Mouse (Mus musculus) splenic B cell, adult 2 months (primary cell): ENCODE results near the gene Bbx.

ENCODE experiments used
- DNase-seq: peaks from one replicate; pipeline ENCODE4 v3.0.0-alpha.2; 2011; ENCODE audit warnings: low read depth, low spot score
- H3K27me3 ChIP-seq: 2 replicates; pipeline ENCODE4 v1.6.1; 2012; ENCODE audit warnings: mild to moderate bottlenecking, low read length, moderate library complexity, mixed read lengths; ENCODE audit not compliant: control insufficient read depth, poor library complexity, insufficient read depth, severe bottlenecking
- H3K36me3 ChIP-seq: 2 replicates; pipeline ENCODE4 v1.6.1; 2012; ENCODE audit warnings: mild to moderate bottlenecking, low read length, moderate library complexity, mixed read lengths; ENCODE audit not compliant: control insufficient read depth, poor library complexity, insufficient read depth, severe bottlenecking

Bbx gene

DNA sequence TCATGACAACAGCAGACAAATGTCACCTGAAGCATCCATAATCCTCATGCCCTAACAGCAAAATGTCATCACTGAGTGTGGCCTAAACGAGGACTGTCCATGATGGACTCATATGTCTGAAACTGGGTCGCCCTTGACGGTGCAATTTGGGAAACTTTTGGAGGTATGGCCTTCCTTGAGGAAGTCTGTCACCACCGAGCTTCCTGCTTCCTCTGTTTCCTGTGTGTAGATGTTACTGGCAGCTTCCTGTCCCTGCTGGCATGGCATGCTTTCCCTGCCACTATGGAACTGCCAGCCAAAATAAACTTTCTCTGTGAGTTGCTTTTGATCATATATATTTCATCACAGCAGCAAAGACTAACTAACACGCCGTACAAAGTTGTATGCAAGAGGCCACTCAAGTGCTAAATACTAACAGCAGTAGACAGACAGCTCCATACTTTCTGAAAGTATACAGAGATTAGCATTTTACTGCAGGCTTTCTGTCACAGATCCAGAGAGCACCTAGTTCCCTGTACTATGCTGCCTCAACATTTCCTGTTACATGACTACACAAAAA, 180.7 kb downstream of the Bbx start:
- Histone ChIP-seq H3K36me3 (peaks cover 2% of the 10 kb centered on the region; the same call in 1 of the 2 replicates), H3K27me3 (no peaks in the 10 kb centered on the region)
- DNase-seq = no peak

DNA sequence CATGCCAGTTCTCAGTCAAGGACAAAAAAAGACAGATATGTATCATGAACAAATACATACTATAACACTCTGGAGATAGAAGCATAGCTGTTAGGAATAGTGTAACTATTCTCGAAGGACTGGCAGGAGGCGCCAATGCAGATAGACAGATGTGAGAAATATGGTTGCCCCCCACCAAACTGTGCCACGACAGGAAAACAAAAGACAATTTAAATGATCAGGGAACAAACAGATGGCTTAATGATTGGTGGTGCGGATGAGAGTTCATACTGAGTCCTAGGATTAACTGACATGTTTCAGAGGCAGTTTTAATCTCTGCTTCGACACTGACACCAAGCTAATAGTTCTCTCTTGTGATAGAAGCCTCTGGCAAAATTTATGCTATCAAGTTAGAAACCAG, 181.7 kb downstream of the Bbx start:
- no peak for DNase-seq
- no peaks in the 10 kb centered on the region for H3K27me3 ChIP-seq
- H3K36me3 ChIP-seq = peaks cover 2% of the 10 kb centered on the region; the same call in 1 of the 2 replicates

- peaks cover 2% of the 10 kb centered on the region; the same call in 1 of the 2 replicates for H3K36me3 ChIP-seq
- no peaks in the 10 kb centered on the region for H3K27me3 ChIP-seq
- no peak for DNase-seq
These were observed 183.2 kb downstream of the Bbx start for GRCm38 (mm10) chr16:50249036-50249435.

DNA sequence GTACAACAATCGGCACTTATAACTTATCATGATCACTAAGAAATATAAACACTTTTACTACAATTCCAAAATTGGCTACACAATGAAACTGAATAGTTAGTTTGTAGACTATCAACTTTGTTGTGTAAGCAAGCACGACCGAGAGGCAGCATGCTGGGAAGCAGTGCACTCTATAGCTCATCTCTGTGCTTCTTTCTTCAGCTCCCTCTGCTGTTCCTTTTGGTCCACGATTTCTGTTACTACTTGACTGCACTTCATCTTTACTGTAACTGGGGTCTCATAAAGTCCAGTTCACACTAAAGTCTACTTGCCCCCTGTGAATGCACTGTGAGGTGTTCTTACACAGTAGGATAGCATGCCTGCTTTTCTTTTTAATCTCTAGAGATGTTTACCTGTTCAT, 189.7 kb downstream of the Bbx start:
- no peak for DNase-seq
- peaks cover 2% of the 10 kb centered on the region; the same call in 1 of the 2 replicates for H3K36me3 ChIP-seq
- H3K27me3 ChIP-seq = no peaks in the 10 kb centered on the region

GRCm38 (mm10) chr16:50241604-50242003, 190.6 kb downstream of the Bbx start:
- no peaks in the 10 kb centered on the region; the same call in 1 of the 2 replicates for H3K36me3 ChIP-seq
- DNase-seq = no peak
- H3K27me3 ChIP-seq = no peaks in the 10 kb centered on the region

DNA sequence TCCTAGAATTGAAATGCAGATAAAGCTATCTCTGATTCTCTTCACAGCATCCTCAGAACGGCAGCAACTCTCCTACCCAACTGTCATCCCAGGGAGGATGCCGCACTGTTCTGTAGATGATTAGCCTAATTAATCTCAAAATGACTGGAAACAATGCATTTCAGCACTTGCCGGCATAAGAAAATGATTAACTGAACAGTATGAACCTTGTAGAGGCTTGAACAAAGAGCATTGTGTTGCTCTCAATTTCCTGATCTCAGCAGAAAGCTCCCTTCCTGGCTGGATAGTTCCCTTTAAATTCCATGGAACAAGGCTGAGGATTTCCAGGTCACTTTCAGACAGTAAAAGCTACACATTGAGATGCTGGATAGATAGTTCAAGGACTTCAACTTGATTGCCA, 197.0 kb downstream of the Bbx start:
- peaks cover 3% of the 10 kb centered on the region; the same call in 1 of the 2 replicates for H3K36me3 ChIP-seq
- no peaks in the 10 kb centered on the region for H3K27me3 ChIP-seq
- no peak for DNase-seq

- H3K36me3 ChIP-seq = peaks cover 3% of the 10 kb centered on the region; the same call in 1 of the 2 replicates
- no peaks in the 10 kb centered on the region for H3K27me3 ChIP-seq
- DNase-seq = no peak
These were observed 201.6 kb downstream of the Bbx start for GRCm38 (mm10) chr16:50230624-50231023.

GRCm38 (mm10) chr16:50228833-50229232, 203.4 kb downstream of the Bbx start:
- no peak for DNase-seq
- H3K36me3 ChIP-seq = peaks cover 5% of the 10 kb centered on the region; the same call in 1 of the 2 replicates
- H3K27me3 ChIP-seq = no peaks in the 10 kb centered on the region; the same call in 1 of the 2 replicates

DNA sequence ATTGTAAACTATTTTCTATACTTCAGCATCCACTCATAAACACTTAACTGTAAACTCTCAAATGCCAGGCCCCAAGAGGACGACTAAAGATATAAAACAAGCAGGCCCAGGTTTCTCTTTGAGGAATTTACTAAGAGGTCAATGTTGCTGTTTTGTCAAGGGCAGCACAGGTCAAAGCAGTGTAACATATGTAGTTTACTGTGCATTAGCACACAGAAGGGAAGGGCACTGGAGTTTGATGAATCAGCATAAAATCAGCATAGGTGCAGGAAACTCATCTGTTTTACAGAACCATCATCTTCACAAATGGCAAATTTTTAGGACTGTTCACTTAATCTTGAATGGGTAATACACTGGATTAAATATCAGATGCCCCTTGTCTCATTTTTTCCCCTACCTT, 205.9 kb downstream of the Bbx start:
- peaks cover 8% of the 10 kb centered on the region; the same call in 1 of the 2 replicates for H3K36me3 ChIP-seq
- no peak for DNase-seq
- no peaks in the 10 kb centered on the region; the same call in 1 of the 2 replicates for H3K27me3 ChIP-seq

DNA sequence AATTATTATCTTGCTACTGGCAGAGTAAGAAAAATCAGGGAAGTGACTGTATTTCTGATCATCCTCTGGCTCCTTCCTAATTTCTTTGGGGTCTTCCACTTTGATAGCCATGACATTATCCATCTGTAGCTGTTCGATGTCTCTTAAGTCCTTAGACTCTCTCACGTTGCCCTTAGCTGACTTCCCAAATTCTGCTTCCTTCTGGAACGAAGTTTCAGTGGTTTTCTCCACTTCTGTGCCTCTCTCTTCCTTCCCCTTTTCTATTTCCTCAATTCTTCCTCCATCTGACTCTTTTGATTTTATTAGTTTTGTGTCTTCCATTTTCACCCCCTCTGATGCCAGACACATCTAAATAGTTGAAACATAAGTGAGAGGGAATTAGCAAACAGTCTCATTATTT, 207.2 kb downstream of the Bbx start:
- DNase-seq = peak; percentile 8
- Histone ChIP-seq H3K36me3 (0 out of 2 replicates have a peak, but pooled peaks cover 8% of the 10 kb centered on the region), H3K27me3 (no peaks in the 10 kb centered on the region; the same call in 1 of the 2 replicates)

GRCm38 (mm10) chr16:50220734-50221501, 211.3 kb downstream of the Bbx start:
- Histone ChIP-seq H3K36me3 (peaks cover 13% of the 10 kb centered on the region; the same call in 1 of the 2 replicates), H3K27me3 (no peaks in the 10 kb centered on the region; the same call in 1 of the 2 replicates)
- no peak for DNase-seq

GRCm38 (mm10) chr16:50217084-50217483, 215.1 kb downstream of the Bbx start:
- Histone ChIP-seq H3K27me3 (no peaks in the 10 kb centered on the region), H3K36me3 (peaks cover 7% of the 10 kb centered on the region; the same call in 1 of the 2 replicates)
- DNase-seq = no peak

DNA sequence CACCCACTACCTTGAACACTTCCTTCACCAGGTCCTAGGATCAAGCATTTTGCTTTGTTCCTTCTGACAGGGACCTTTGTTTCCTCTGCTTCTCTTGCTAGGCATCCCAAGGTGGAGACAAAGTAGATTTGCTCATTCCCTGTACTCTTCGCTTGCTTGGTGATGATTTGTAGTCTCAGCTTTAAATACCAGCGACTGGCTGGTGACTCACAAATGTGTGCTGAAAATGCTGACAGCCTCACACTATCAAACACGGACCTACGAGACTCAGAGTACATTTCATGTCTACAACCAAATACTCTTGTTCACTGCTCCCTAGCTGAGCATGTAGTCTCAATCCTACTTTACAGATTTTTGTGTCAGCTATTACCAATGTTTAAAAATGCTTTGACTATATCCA, 220.5 kb downstream of the Bbx start:
- no peaks in the 10 kb centered on the region for H3K27me3 ChIP-seq
- no peak for DNase-seq

DNA sequence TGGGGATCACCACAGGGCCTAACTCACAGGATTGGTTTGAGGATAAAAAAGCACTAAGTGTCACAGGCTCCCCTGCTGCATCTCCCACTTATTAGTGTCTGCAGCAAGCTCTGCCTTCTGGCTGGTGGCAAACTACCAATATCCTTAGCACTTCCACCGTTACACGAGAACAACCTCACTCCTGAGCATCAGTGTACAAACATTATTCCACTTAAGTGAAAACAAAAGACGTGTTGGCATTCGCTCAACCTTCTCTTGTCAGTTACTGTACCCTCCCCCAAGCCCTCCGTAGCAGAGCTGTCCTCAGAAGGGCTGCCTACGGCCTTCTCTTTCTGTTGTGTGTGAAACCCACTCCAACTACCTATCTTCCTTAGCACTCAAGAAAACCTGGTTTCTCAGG, 221.0 kb downstream of the Bbx start:
- Histone ChIP-seq H3K27me3 (no peaks in the 10 kb centered on the region), H3K36me3 (peaks cover 1% of the 10 kb centered on the region; the same call in 1 of the 2 replicates)
- DNase-seq = no peak

More for the DNA sequence above, 220.5 kb downstream of the Bbx start:
- peaks cover 1% of the 10 kb centered on the region; the same call in 1 of the 2 replicates for H3K36me3 ChIP-seq

GRCm38 (mm10) chr16:50210742-50211141, 221.4 kb downstream of the Bbx start:
- Histone ChIP-seq H3K36me3 (peaks cover 1% of the 10 kb centered on the region; the same call in 1 of the 2 replicates), H3K27me3 (no peaks in the 10 kb centered on the region)
- DNase-seq = no peak
